Mouse (Mus musculus): ENCODE results near the gene Gorasp2.

The Gorasp2 gene

GRCm38 (mm10) chr2:70742588-70742987 lies 81.2 kb downstream of the Gorasp2 start:
- DNase-seq (ENCODE audit: low read depth, low spot score): no peak

- no peak for DNase-seq (ENCODE audit: low read depth, low spot score)
These were observed 90.3 kb downstream of the Gorasp2 start for GRCm38 (mm10) chr2:70751655-70752054.

- no peak for DNase-seq (ENCODE audit: low read depth, low spot score)
These were observed 90.8 kb downstream of the Gorasp2 start for GRCm38 (mm10) chr2:70752149-70752548.
